Mouse (Mus musculus): ENCODE data around the gene Pdk1.

Pdk1 gene

DNA sequence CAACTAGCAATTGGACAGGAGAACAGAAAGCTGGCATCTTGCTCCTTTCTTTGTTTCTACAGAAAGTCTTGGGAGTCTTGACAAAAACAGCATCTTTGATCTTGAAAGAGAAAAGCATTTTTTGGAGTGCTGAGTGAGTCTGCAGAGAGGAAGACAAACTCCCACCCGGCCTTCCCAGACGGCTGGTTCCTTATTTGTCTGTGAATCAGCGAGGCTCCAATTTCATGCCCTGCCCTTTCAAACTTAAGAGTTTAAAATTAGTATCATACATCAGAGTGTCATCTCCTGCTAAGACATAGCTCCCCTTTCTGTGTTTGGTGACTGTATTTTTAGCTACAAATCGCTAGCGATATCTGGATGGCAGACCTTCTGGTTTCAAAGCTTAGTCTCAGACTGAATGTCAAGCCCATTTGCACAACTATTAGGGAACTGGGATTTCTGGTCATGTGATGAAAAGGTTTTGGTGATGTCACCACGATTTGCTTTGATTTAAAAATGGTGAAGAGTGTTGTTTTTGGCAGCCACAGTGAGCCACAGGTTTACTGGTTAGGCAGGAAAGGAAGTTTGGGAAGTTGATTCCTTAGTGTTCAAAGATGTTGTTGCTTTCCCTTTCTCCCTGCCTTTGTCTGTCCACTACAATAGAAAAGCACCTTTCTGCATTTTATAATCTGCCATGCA is 65.8 kb downstream of the Pdk1 start:
- no peak for DNase-seq (ENCODE audit: low read depth, low spot score)

DNA sequence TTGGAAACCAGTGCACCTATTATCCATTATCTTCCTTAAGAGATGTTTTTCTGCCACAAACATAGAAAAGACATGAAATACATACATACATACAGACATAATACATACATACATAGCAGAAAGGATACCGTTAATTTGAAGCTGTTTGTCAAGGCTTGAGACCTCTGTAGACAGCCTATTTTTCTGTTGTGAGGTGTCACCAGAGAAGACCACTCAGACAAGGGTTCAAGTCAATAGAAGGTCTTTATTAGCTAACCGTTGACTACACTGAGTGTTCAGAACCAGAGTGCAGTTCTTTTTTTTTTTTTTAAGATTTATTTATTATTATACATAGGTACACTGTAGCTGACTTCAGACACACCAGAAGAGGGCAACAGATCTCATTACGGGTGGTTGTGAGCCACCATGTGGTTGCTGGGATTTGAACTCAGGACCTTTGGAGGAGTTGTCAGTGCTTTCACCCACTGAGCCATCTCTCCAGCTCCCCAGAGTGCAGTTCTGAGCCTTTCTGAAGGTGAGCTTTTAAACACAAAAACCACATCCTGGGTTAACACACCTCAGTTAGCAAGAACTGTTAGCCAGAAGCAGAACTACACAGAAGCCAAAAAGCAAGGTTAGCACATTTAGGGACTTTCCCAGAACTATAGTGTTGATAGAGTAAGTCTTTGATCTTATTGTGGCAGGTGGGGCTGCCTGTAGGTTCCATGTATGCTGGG is 68.1 kb downstream of the Pdk1 start:
- DNase-seq (ENCODE audit: low read depth, low spot score), result no peak

- DNase-seq (ENCODE audit: low read depth, low spot score), result no peak
Measured at GRCm38 (mm10) chr2:71941721-71942087, 68.7 kb downstream of the Pdk1 start.

GRCm38 (mm10) chr2:71951212-71951611 is 78.2 kb downstream of the Pdk1 start:
- DNase-seq (ENCODE audit: low read depth, low spot score), result no peak
